Mouse (Mus musculus) brain, embryonic 14.5 days (tissue): ENCODE results near the gene Vps13a.

Source experiments
- CTCF ChIP-seq: fragments of 200-500 bp; IDR thresholded peaks from 2 replicates; pipeline ENCODE4 v1.5.1; 2012; ENCODE audit warnings: inconsistent platforms, mild to moderate bottlenecking, moderate library complexity, borderline replicate concordance; ENCODE audit not compliant: insufficient read depth, insufficient read length; ENCODE audit errors: extremely low read depth
- POLR2A ChIP-seq: fragments of 200-500 bp; IDR thresholded peaks from 2 replicates; pipeline ENCODE4 v1.6.1; 2012; ENCODE audit warnings: mild to moderate bottlenecking, inconsistent platforms, borderline replicate concordance; ENCODE audit not compliant: poor library complexity, insufficient read depth, insufficient read length, severe bottlenecking; ENCODE audit errors: extremely low read depth

DNA sequence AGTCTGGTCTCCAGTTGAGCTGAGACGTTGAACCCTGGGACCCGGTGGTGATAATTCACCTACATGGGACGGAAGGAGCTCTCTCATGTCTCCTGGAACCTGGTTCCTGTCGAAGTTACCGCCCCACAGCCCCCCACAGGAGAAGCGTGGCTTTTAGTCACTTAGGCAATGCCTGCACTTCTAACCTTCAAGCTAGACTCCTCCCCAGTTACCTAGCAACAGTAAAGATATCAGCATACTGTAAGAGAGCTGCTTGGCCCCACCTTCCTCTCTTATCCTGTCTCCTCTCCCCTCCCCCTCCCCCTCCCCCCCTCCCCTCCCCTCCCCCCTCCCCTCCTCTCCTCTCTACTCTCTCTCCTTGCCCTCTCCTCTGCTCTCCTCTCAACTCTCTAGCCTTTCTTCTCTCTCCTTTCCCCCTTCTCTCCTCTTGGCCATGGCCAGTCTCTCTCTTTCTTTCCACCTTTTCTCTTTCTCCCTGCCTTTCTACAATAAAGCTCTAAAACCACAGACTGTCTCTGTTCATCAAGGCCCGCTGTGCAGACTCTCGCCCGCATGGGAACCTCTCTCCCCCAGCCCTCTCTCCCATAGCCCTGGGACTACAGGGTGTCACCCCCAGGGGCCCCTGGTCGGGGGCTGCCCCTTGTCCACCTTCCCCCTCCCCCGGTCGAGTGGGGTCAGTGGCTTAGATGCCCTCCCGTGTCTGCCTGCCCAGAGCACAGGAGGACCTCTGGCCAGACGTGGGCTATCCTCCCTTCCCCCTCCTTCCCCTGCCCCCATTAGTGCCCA is 154.9 kb downstream of the Vps13a start:
- no peak for TF ChIP-seq CTCF
- no peak for TF ChIP-seq POLR2A
